Mouse (Mus musculus) kidney, adult 2 months (tissue): Measurements from ENCODE around the gene Ppp1r7. TPM values are rescaled to one million over a fixed set of nuclear protein-coding genes. Genes with fewer than 3 reads are reported as not detected.

ENCODE experiments used
- DNase-seq: peaks from one replicate; pipeline ENCODE4 v3.0.0; 2021
- H3K27ac ChIP-seq: fragments of 200-500 bp; 2 replicates; pipeline ENCODE4 v1.5.1; 2012; ENCODE audit warnings: low read depth, low read length, control low read depth, inconsistent platforms; ENCODE audit not compliant: insufficient read depth
- H3K27me3 ChIP-seq: fragments of 200-500 bp; replicated peaks from 2 replicates; pipeline ENCODE4 v1.6.1; 2012; ENCODE audit warnings: mild to moderate bottlenecking, moderate library complexity, low read length, inconsistent platforms; ENCODE audit not compliant: control insufficient read depth, insufficient read depth
- H3K36me3 ChIP-seq: fragments of 200-500 bp; 2 replicates; pipeline ENCODE4 v1.6.1; 2012; ENCODE audit warnings: mild to moderate bottlenecking, moderate library complexity, low read length, inconsistent platforms; ENCODE audit not compliant: control insufficient read depth, insufficient read depth
- H3K4me1 ChIP-seq: fragments of 200-500 bp; 2 replicates; pipeline ENCODE4 v1.6.1; 2011; ENCODE audit warnings: low read length; ENCODE audit not compliant: control insufficient read depth, insufficient read depth
- H3K4me3 ChIP-seq: fragments of 200-500 bp; 2 replicates; pipeline ENCODE4 v1.5.1; 2011; ENCODE audit warnings: mild to moderate bottlenecking, low read depth, low read length, control low read depth; ENCODE audit not compliant: insufficient read depth
- CTCF ChIP-seq: fragments of 200-500 bp; conservative IDR thresholded peaks from 2 replicates; pipeline ENCODE4 v1.5.1; 2011; ENCODE audit warnings: low read depth, mild to moderate bottlenecking, control low read depth, low read length, moderate library complexity, mixed read lengths; ENCODE audit not compliant: insufficient read depth, insufficient read length
- POLR2A ChIP-seq: fragments of 200-500 bp; IDR thresholded peaks from one replicate; pipeline ENCODE4 v1.6.1; 2011; ENCODE audit warnings: low read depth, low read length, control low read depth
- WGBS: fragments of 180-500 bp; shearing (Covaris S2); methylation state at CpG from one replicate; pipeline ENCODE4 v1.1.7; 2018; 5-methylcytosine and 5-hydroxymethylcytosine counted together
- polyA plus RNA-seq: library from polyadenylated mRNA; depleted of rRNA; stranded (reverse); fragments of >200 nt; gene quantifications from 2 replicates; pipeline ENCODE4 v1.2.3, GENCODE M21; 2012; rRNA removed

Ppp1r7 gene
- polyA plus RNA-seq, 1 experiment: 4.5 TPM

GRCm38 (mm10) chr1:93373665-93374064 is 31.0 kb downstream of the Ppp1r7 start, which contains the start of gene Ano7:
Gene Ano7 (plus strand): TSS chr1:93373930.
- no peak for TF ChIP-seq POLR2A
- no peak for TF ChIP-seq CTCF
- Histone ChIP-seq H3K4me1 (no peaks in the 10 kb centered on the region), H3K36me3 (no peaks in the 10 kb centered on the region), H3K27me3 (no peaks in the 10 kb centered on the region), H3K4me3 (no peak within 1 kb of the TSS), H3K27ac (no peak within 1 kb of the TSS)
- WGBS: 75% methylated on average over 4 of the region's 4 CpGs
- no peak for DNase-seq

DNA sequence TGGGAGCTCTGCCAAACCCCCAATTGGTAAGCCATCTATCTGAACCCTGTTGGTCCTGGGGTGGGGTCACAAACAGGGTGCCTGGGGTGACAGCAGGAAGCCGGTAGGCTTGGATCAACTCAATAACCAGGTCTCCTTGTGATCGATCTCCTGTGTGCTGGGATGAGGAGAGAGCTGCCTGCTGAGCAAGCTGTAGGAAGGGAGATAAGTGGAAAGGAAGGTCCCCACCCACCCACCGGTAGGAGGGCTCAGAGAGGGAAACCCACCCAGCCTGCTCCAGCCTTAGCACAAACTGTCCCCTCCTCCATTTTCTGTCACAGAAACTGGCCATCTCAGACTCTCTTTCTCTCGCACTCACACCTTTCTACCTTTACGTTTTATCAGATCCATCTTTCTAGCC is 34.7 kb downstream of the Ppp1r7 start:
- TF ChIP-seq POLR2A (no peak), CTCF (no peak)
- no peak for DNase-seq
- Histone ChIP-seq H3K36me3 (no peaks in the 10 kb centered on the region), H3K27me3 (no peaks in the 10 kb centered on the region), H3K27ac (no peak overlapping the region), H3K4me1 (no peaks in the 10 kb centered on the region), H3K4me3 (no peak overlapping the region)
- 70% methylated on average over 5 of the region's 5 CpGs for WGBS

DNA sequence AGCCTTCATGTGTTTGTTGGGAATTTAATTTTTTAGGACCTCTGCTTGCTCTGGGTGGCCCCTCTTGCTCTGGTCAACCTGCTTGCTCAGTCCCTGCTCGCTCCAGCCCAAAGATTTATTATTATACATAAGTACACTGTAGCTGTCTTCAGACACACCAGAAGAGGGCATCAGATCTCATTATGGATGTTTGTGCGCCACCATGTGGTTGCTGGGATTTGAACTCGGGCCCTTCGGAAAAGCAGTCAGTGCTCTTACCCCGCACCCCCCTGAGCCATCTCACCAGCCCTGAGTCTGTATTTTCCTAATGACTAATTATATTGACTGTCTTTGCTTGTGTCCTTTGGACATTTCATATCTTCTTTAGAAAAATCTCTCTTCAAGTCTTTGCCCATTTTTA is 36.5 kb downstream of the Ppp1r7 start:
- no peaks in the 10 kb centered on the region for H3K36me3 ChIP-seq
- H3K27ac ChIP-seq: no peak overlapping the region
- H3K4me3 ChIP-seq: no peak overlapping the region
- no peaks in the 10 kb centered on the region for H3K27me3 ChIP-seq
- WGBS: 76% methylated on average over 5 of the region's 5 CpGs
- no peak for DNase-seq
- no peaks in the 10 kb centered on the region for H3K4me1 ChIP-seq
- TF ChIP-seq POLR2A: no peak
- no peak for TF ChIP-seq CTCF

GRCm38 (mm10) chr1:93387198-93387597 is 44.5 kb downstream of the Ppp1r7 start:
- no peaks in the 10 kb centered on the region for H3K4me1 ChIP-seq
- H3K27me3 ChIP-seq: no peaks in the 10 kb centered on the region
- no peak overlapping the region for H3K4me3 ChIP-seq
- no peak overlapping the region for H3K27ac ChIP-seq
- no peak for TF ChIP-seq POLR2A
- TF ChIP-seq CTCF: no peak
- no peak for DNase-seq
- WGBS: 41% methylated on average over 2 of the region's 2 CpGs
- H3K36me3 ChIP-seq: no peaks in the 10 kb centered on the region

GRCm38 (mm10) chr1:93388906-93389305 is 46.3 kb downstream of the Ppp1r7 start:
- Histone ChIP-seq H3K4me3 (no peak overlapping the region), H3K27ac (no peak overlapping the region), H3K4me1 (no peaks in the 10 kb centered on the region), H3K36me3 (no peaks in the 10 kb centered on the region), H3K27me3 (no peaks in the 10 kb centered on the region)
- 82% methylated on average over 2 of the region's 2 CpGs for WGBS
- no peak for DNase-seq
- no peak for TF ChIP-seq POLR2A
- no peak for TF ChIP-seq CTCF

DNA sequence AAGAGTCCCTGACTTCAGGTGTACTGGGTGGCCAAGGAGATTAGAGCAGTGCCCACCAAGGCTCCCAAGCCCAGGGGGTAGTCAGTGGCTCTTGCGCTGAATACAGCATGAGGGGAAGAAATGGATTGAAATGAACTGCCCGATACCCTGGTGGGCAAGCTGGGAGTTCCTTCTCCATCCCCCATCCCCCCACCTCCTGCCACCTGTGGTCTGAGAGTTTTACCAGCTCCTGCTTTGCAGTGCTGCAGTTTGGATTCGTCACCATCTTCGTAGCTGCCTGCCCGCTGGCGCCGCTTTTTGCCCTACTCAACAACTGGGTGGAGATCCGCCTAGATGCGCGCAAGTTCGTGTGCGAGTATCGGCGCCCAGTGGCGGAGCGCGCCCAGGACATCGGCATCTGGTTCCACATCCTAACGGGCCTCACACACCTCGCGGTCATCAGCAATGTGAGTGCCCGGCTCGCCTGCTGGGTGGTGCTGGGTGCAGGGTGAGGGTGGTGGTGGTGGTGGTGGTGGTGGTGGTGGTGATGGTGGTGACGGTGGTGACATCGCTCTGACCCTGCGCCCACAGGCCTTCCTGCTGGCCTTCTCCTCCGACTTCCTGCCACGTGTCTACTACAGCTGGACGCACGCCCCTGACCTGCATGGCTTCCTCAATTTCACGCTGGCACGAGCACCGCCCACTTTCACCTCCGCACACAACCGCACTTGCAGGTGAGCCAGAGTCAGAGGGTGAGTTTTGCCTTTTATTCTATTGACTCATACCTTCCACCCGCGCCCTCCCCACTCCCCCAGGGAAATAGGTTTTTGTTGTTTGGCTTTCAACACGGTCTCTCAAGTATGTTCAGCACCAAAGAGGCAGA is 58.8 kb downstream of the Ppp1r7 start:
- no peak for DNase-seq
- H3K27ac ChIP-seq: no peak overlapping the region
- peak overlapping the region; percentile 26; the same call in 1 of the 2 replicates for H3K4me3 ChIP-seq
- no peaks in the 10 kb centered on the region for H3K27me3 ChIP-seq
- H3K36me3 ChIP-seq: no peaks in the 10 kb centered on the region
- no peaks in the 10 kb centered on the region for H3K4me1 ChIP-seq
- WGBS: 15% methylated on average over 38 of the region's 38 CpGs
- no peak for TF ChIP-seq POLR2A
- no peak for TF ChIP-seq CTCF

GRCm38 (mm10) chr1:93403403-93403802 is 60.7 kb downstream of the Ppp1r7 start:
- WGBS: 83% methylated on average over 4 of the region's 4 CpGs
- Histone ChIP-seq H3K4me3 (no peak overlapping the region), H3K4me1 (no peaks in the 10 kb centered on the region), H3K36me3 (peaks cover 6% of the 10 kb centered on the region; the same call in 1 of the 2 replicates), H3K27me3 (no peaks in the 10 kb centered on the region), H3K27ac (no peak overlapping the region)
- no peak for TF ChIP-seq POLR2A
- TF ChIP-seq CTCF: no peak
- no peak for DNase-seq

Other genes starting within 250 kb of the Ppp1r7 start
- gene Kif1a, start 240.9 kb upstream of the Ppp1r7 start, polyA plus RNA-seq: 1.3 and 1.4 TPM in 2 replicates
- 0.08 TPM in 1 of 2 replicates, not detected in the other for gene Agxt, start 207.6 kb upstream of the Ppp1r7 start, polyA plus RNA-seq
- gene 2310007B03Rik, start 181.9 kb upstream of the Ppp1r7 start, polyA plus RNA-seq: 7.9 and 10.4 TPM in 2 replicates
- 0.03 and 0.04 TPM in 2 replicates for gene Crocc2, start 174.1 kb upstream of the Ppp1r7 start, polyA plus RNA-seq
- 8.8 and 10.0 TPM in 2 replicates for gene Sned1, start 107.0 kb upstream of the Ppp1r7 start, polyA plus RNA-seq
- 12.7 and 16.0 TPM in 2 replicates for gene Mterf4, start 36.9 kb upstream of the Ppp1r7 start, polyA plus RNA-seq
- 0.95 and 1.2 TPM in 2 replicates for gene Pask, start 628 bp downstream of the Ppp1r7 start, polyA plus RNA-seq
- 0.04 and 0.05 TPM in 2 replicates for gene Ano7, start 31.1 kb downstream of the Ppp1r7 start, polyA plus RNA-seq
- 95.0 and 97.8 TPM in 2 replicates for gene Hdlbp, start 136.0 kb downstream of the Ppp1r7 start, polyA plus RNA-seq
- gene Farp2, start 169.2 kb downstream of the Ppp1r7 start, polyA plus RNA-seq: 10.4 and 12.5 TPM in 2 replicates